Mouse (Mus musculus) myocyte (in vitro differentiated cells): ENCODE measurements around the gene Sept5.

Experiments
- MYOD1 ChIP-seq, 3 experiments: IDR thresholded peaks; one replicate each; pipeline ENCODE4 v1.6.1; 2011; ENCODE audit warnings: control low read depth in 2 of 3, low read depth in 2 of 3, mild to moderate bottlenecking in 2 of 3, moderate library complexity in 1 of 3; ENCODE audit not compliant: insufficient read length in 2 of 3, control insufficient read depth in 1 of 3
- POLR2A ChIP-seq: IDR thresholded peaks from one replicate; pipeline ENCODE4 v1.6.1; 2011; ENCODE audit warnings: low read depth, mild to moderate bottlenecking, control low read depth, moderate library complexity; ENCODE audit not compliant: insufficient read length
- POLR2AphosphoS2 ChIP-seq: IDR thresholded peaks from one replicate; pipeline ENCODE4 v1.6.1; 2011; ENCODE audit warnings: low read depth, control low read depth; ENCODE audit not compliant: insufficient read length
- REST ChIP-seq: IDR thresholded peaks from one replicate; pipeline ENCODE4 v1.6.1; 2011; ENCODE audit warnings: mild to moderate bottlenecking, control low read depth, moderate library complexity; ENCODE audit not compliant: insufficient read depth, insufficient read length
- USF1 ChIP-seq: IDR thresholded peaks from one replicate; pipeline ENCODE4 v1.6.1; 2011; ENCODE audit warnings: low read depth, mild to moderate bottlenecking, control low read depth, moderate library complexity

DNA sequence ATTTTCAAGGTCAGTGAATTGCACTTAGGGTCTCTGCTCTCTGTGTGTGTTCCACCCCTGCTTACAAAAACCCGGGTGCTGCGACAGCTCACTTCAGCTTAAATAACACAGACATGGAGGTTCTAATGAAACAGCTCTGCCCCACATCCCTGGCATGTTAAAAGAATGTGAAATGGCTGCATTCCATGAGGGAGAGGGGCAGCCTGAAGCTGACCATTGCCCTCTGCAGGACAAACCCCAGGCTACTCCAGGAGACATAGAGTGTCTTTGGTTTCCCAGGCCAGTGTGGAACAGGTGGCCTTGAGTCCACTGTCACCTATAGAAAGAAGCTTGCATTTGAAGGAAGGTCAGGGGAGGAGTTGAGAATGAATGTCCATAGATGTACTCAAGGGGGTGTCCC is 49.4 kb downstream of the Sept5 start:
- TF ChIP-seq POLR2A (no peak), USF1 (no peak), POLR2AphosphoS2 (no peak), REST (no peak), MYOD1 (IDR thresholded peaks at IDR 0.05; ENCODE audit: control insufficient read depth in 1 of 3, insufficient read length in 2 of 3, low read depth in 2 of 3) (no peak)
